Mouse (Mus musculus) hindbrain, embryonic 13.5 days (tissue): ENCODE data around the gene Gm28035. TPM values are rescaled to one million over a fixed set of nuclear protein-coding genes. Genes with fewer than 3 reads are reported as not detected.

Source experiments
- ATAC-seq: fragments of 200-750 bp; cut with Nextera tagmentation; 2 replicates; pipeline ENCODE4 v1.8.0; 2017; ENCODE audit warnings: moderate TSS enrichment; ENCODE audit not compliant: low FRiP score
- H3K27ac ChIP-seq: fragments of 300-500 bp; sonication (generic); 2 replicates; pipeline ENCODE4 v1.5.1; 2015; ENCODE audit warnings: inconsistent platforms, mild to moderate bottlenecking, moderate library complexity
- H3K27me3 ChIP-seq: fragments of 300-500 bp; sonication (generic); 2 replicates; pipeline ENCODE4 v1.6.1; 2015; ENCODE audit warnings: mild to moderate bottlenecking, inconsistent platforms
- H3K36me3 ChIP-seq: fragments of 300-500 bp; sonication (generic); 2 replicates; pipeline ENCODE4 v1.6.1; 2015; ENCODE audit warnings: mild to moderate bottlenecking, inconsistent platforms
- H3K4me1 ChIP-seq: fragments of 300-500 bp; sonication (generic); replicated peaks from 2 replicates; pipeline ENCODE4 v1.6.1; 2015; ENCODE audit warnings: inconsistent platforms
- H3K4me2 ChIP-seq: fragments of 300-500 bp; sonication (generic); 2 replicates; pipeline ENCODE4 v1.6.1; 2015; ENCODE audit warnings: inconsistent platforms, mild to moderate bottlenecking, moderate library complexity
- H3K4me3 ChIP-seq: fragments of 300-500 bp; sonication (generic); 2 replicates; pipeline ENCODE4 v1.5.1; 2015; ENCODE audit warnings: mild to moderate bottlenecking, inconsistent platforms
- H3K9ac ChIP-seq: fragments of 300-500 bp; sonication (generic); 2 replicates; pipeline ENCODE4 v1.6.1; 2015; ENCODE audit warnings: mild to moderate bottlenecking, inconsistent platforms
- H3K9me3 ChIP-seq: fragments of 300-500 bp; sonication (generic); 2 replicates; pipeline ENCODE4 v1.6.1; 2016; ENCODE audit warnings: inconsistent platforms
- WGBS: fragments of 180-500 bp; shearing (Covaris S2); methylation state at CpG from one replicate; pipeline ENCODE4 v1.1.7; 2015; 5-methylcytosine and 5-hydroxymethylcytosine counted together
- polyA plus RNA-seq: library from polyadenylated mRNA; unstranded; fragments of >200 nt; fragmentation: Nextera tagmentation; extraction: Ambion mirVana; gene quantifications from 2 replicates; pipeline ENCODE4 v1.2.1, GENCODE M21; 2015

Gm28035 gene
- 0.10 and 0.36 TPM in 2 replicates for polyA plus RNA-seq

GRCm38 (mm10) chr2:30240267-30240666 lies at the start of gene Gm28035:
TSS of gene Gm28035 (plus strand) at chr2:30240567.
- no peak for ATAC-seq
- 80% methylated on average over 2 of the region's 2 CpGs for WGBS
- Histone ChIP-seq H3K4me3 (peak within 1 kb of the TSS; percentile 92; the same call in 1 of the 2 replicates), H3K4me2 (peak within 1 kb of the TSS; percentile 81), H3K27ac (no peak within 1 kb of the TSS), H3K4me1 (peaks cover 59% of the 10 kb centered on the region), H3K27me3 (no peaks in the 10 kb centered on the region), H3K9me3 (no peaks in the 10 kb centered on the region), H3K9ac (peak within 1 kb of the TSS; percentile 96), H3K36me3 (peaks cover 51% of the 10 kb centered on the region)

GRCm38 (mm10) chr2:30191790-30192580 lies 48.4 kb upstream of the Gm28035 start:
- Histone ChIP-seq H3K27me3 (no peaks in the 10 kb centered on the region), H3K4me3 (no peak overlapping the region), H3K4me2 (no peak overlapping the region), H3K9ac (no peak overlapping the region), H3K27ac (no peak overlapping the region), H3K4me1 (no peaks in the 10 kb centered on the region), H3K9me3 (no peaks in the 10 kb centered on the region), H3K36me3 (peaks cover 14% of the 10 kb centered on the region)
- WGBS, result 93% methylated on average over 12 of the region's 12 CpGs
- no peak for ATAC-seq

GRCm38 (mm10) chr2:30194656-30195055 lies 45.7 kb upstream of the Gm28035 start:
- no peak for ATAC-seq
- H3K9ac ChIP-seq, result no peak overlapping the region
- H3K27me3 ChIP-seq, result no peaks in the 10 kb centered on the region
- no peaks in the 10 kb centered on the region for H3K4me1 ChIP-seq
- H3K27ac ChIP-seq, result no peak overlapping the region
- no peaks in the 10 kb centered on the region for H3K9me3 ChIP-seq
- H3K4me2 ChIP-seq, result no peak overlapping the region
- WGBS, result 77% methylated on average over 3 of the region's 3 CpGs
- no peak overlapping the region for H3K4me3 ChIP-seq
- H3K36me3 ChIP-seq, result peaks cover 12% of the 10 kb centered on the region

GRCm38 (mm10) chr2:30198021-30198420 lies 42.3 kb upstream of the Gm28035 start:
- Histone ChIP-seq H3K9me3 (no peaks in the 10 kb centered on the region), H3K4me1 (no peaks in the 10 kb centered on the region), H3K9ac (peak overlapping the region; percentile 51; the same call in 1 of the 2 replicates), H3K4me2 (no peak overlapping the region), H3K27me3 (no peaks in the 10 kb centered on the region), H3K36me3 (no peaks in the 10 kb centered on the region), H3K27ac (no peak overlapping the region), H3K4me3 (no peak overlapping the region)
- no peak for ATAC-seq
- WGBS, result 75% methylated on average over 4 of the region's 4 CpGs

- Histone ChIP-seq H3K27me3 (no peaks in the 10 kb centered on the region), H3K4me2 (no peak overlapping the region), H3K36me3 (no peaks in the 10 kb centered on the region), H3K4me3 (no peak overlapping the region), H3K27ac (no peak overlapping the region), H3K4me1 (peaks cover 11% of the 10 kb centered on the region), H3K9me3 (no peaks in the 10 kb centered on the region), H3K9ac (no peak overlapping the region)
- no peak for ATAC-seq
- WGBS, result 70% methylated on average over 1 of the region's 1 CpGs
Observed at GRCm38 (mm10) chr2:30199984-30200383, 40.4 kb upstream of the Gm28035 start.

GRCm38 (mm10) chr2:30200388-30200925 lies 39.9 kb upstream of the Gm28035 start:
- Histone ChIP-seq H3K36me3 (no peaks in the 10 kb centered on the region), H3K27ac (no peak overlapping the region), H3K27me3 (no peaks in the 10 kb centered on the region), H3K4me1 (peaks cover 11% of the 10 kb centered on the region), H3K4me3 (no peak overlapping the region), H3K9ac (no peak overlapping the region), H3K9me3 (no peaks in the 10 kb centered on the region), H3K4me2 (no peak overlapping the region)
- no peak for ATAC-seq
- 89% methylated on average over 5 of the region's 5 CpGs for WGBS

- H3K27ac ChIP-seq, result no peak overlapping the region
- WGBS, result 75% methylated on average over 7 of the region's 7 CpGs
- H3K9me3 ChIP-seq, result no peaks in the 10 kb centered on the region
- H3K4me2 ChIP-seq, result no peak overlapping the region
- H3K36me3 ChIP-seq, result no peaks in the 10 kb centered on the region
- ATAC-seq, result no peak
- H3K27me3 ChIP-seq, result no peaks in the 10 kb centered on the region
- H3K9ac ChIP-seq, result no peak overlapping the region
- H3K4me1 ChIP-seq, result peaks cover 23% of the 10 kb centered on the region
- no peak overlapping the region for H3K4me3 ChIP-seq
Observed at GRCm38 (mm10) chr2:30203439-30203838, 36.9 kb upstream of the Gm28035 start.

GRCm38 (mm10) chr2:30205255-30205628 lies 35.1 kb upstream of the Gm28035 start:
- Histone ChIP-seq H3K4me2 (peak overlapping the region; percentile 84), H3K36me3 (no peaks in the 10 kb centered on the region), H3K27ac (peak overlapping the region; percentile 84), H3K9me3 (no peaks in the 10 kb centered on the region), H3K9ac (peak overlapping the region; percentile 74), H3K4me3 (peak overlapping the region; percentile 68), H3K27me3 (no peaks in the 10 kb centered on the region), H3K4me1 (peaks cover 23% of the 10 kb centered on the region)
- WGBS, result 1% methylated on average over 13 of the region's 13 CpGs
- ATAC-seq, result peak; percentile 77

GRCm38 (mm10) chr2:30205629-30206357 lies 34.6 kb upstream of the Gm28035 start, which contains the start of gene Kyat1:
TSS of gene Kyat1 (minus strand) at chr2:30205847.
- Histone ChIP-seq H3K4me2 (peak within 1 kb of the TSS; percentile 84), H3K36me3 (no peaks in the 10 kb centered on the region), H3K27me3 (no peaks in the 10 kb centered on the region), H3K4me3 (peak within 1 kb of the TSS; percentile 68), H3K4me1 (peaks cover 23% of the 10 kb centered on the region), H3K9ac (peak within 1 kb of the TSS; percentile 74), H3K27ac (peak within 1 kb of the TSS; percentile 84), H3K9me3 (no peaks in the 10 kb centered on the region)
- peak; percentile 98 for ATAC-seq
- under 1% methylated on average over 44 of the region's 44 CpGs for WGBS

GRCm38 (mm10) chr2:30207401-30207800 lies 33.0 kb upstream of the Gm28035 start:
- no peaks in the 10 kb centered on the region for H3K36me3 ChIP-seq
- H3K4me2 ChIP-seq, result no peak overlapping the region
- H3K4me3 ChIP-seq, result no peak overlapping the region
- H3K27me3 ChIP-seq, result no peaks in the 10 kb centered on the region
- H3K9me3 ChIP-seq, result no peaks in the 10 kb centered on the region
- H3K9ac ChIP-seq, result no peak overlapping the region
- H3K4me1 ChIP-seq, result peaks cover 23% of the 10 kb centered on the region
- 85% methylated on average over 4 of the region's 4 CpGs for WGBS
- no peak for ATAC-seq
- H3K27ac ChIP-seq, result no peak overlapping the region

GRCm38 (mm10) chr2:30207886-30208285 lies 32.5 kb upstream of the Gm28035 start:
- no peaks in the 10 kb centered on the region for H3K27me3 ChIP-seq
- H3K36me3 ChIP-seq, result no peaks in the 10 kb centered on the region
- no peak overlapping the region for H3K4me2 ChIP-seq
- ATAC-seq, result no peak
- H3K9me3 ChIP-seq, result no peaks in the 10 kb centered on the region
- H3K4me1 ChIP-seq, result peaks cover 23% of the 10 kb centered on the region
- no peak overlapping the region for H3K4me3 ChIP-seq
- H3K9ac ChIP-seq, result no peak overlapping the region
- WGBS, result 81% methylated on average over 5 of the region's 5 CpGs
- no peak overlapping the region for H3K27ac ChIP-seq

- Histone ChIP-seq H3K27me3 (no peaks in the 10 kb centered on the region), H3K4me1 (peaks cover 6% of the 10 kb centered on the region), H3K27ac (no peak overlapping the region), H3K4me3 (no peak overlapping the region), H3K9me3 (no peaks in the 10 kb centered on the region), H3K36me3 (no peaks in the 10 kb centered on the region), H3K9ac (no peak overlapping the region), H3K4me2 (no peak overlapping the region)
- WGBS, result 69% methylated on average over 6 of the region's 6 CpGs
- ATAC-seq, result no peak
Observed at GRCm38 (mm10) chr2:30211408-30212168, 28.8 kb upstream of the Gm28035 start.
